Mouse (Mus musculus) embryonic facial prominence, embryonic 14.5 days (tissue): ENCODE results near the gene Wasf1. TPM values are rescaled to one million over a fixed set of nuclear protein-coding genes. Genes with fewer than 3 reads are reported as not detected.
A peak's percentile ranks its signal among the peaks of the same experiment; 100 is the strongest.

Source experiments
- ATAC-seq: fragments of 200-750 bp; cut with Nextera tagmentation; 2 replicates; pipeline ENCODE4 v1.8.0; 2017; ENCODE audit warnings: low read depth, moderate number of reproducible peaks, moderate TSS enrichment
- DNase-seq: peaks from one replicate; pipeline ENCODE4 v3.0.0-alpha.2; 2015; ENCODE audit warnings: low spot score
- H3K27ac ChIP-seq: fragments of 300-500 bp; sonication (generic); replicated peaks from 2 replicates; pipeline ENCODE4 v1.5.1; 2014; ENCODE audit warnings: low read depth, mild to moderate bottlenecking, low read length, moderate library complexity
- H3K27me3 ChIP-seq: fragments of 300-500 bp; sonication (generic); replicated peaks from 2 replicates; pipeline ENCODE4 v1.6.1; 2014; ENCODE audit warnings: low read length; ENCODE audit not compliant: control insufficient read depth, insufficient read depth
- H3K36me3 ChIP-seq: fragments of 300-500 bp; sonication (generic); 2 replicates; pipeline ENCODE4 v1.6.1; 2014; ENCODE audit warnings: low read length, mixed read lengths; ENCODE audit not compliant: control insufficient read depth, insufficient read depth
- H3K4me1 ChIP-seq: fragments of 300-500 bp; sonication (generic); 2 replicates; pipeline ENCODE4 v1.6.1; 2014; ENCODE audit warnings: antibody characterized with exemption, low read length; ENCODE audit not compliant: control insufficient read depth, insufficient read depth
- H3K4me2 ChIP-seq: fragments of 300-500 bp; sonication (generic); 2 replicates; pipeline ENCODE4 v1.6.1; 2014; ENCODE audit warnings: low read depth, mild to moderate bottlenecking, low read length, moderate library complexity, mixed read lengths
- H3K4me3 ChIP-seq: fragments of 300-500 bp; sonication (generic); 2 replicates; pipeline ENCODE4 v1.5.1; 2014; ENCODE audit warnings: low read depth, mild to moderate bottlenecking, low read length
- H3K9ac ChIP-seq: fragments of 300-500 bp; sonication (generic); 2 replicates; pipeline ENCODE4 v1.6.1; 2014; ENCODE audit warnings: low read depth, mild to moderate bottlenecking, low read length, moderate library complexity, mixed read lengths
- H3K9me3 ChIP-seq: fragments of 300-500 bp; sonication (generic); 2 replicates; pipeline ENCODE4 v1.6.1; 2016; ENCODE audit warnings: low read length; ENCODE audit not compliant: control insufficient read depth
- WGBS: fragments of 180-500 bp; shearing (Covaris S2); extraction: QIAGEN DNeasy Blood & Tissue Kit; methylation state at CpG from one replicate; pipeline ENCODE4 v1.1.7; 2014; 5-methylcytosine and 5-hydroxymethylcytosine counted together
- polyA plus RNA-seq: library from polyadenylated mRNA; unstranded; fragments of >200 nt; fragmentation: Nextera tagmentation; extraction: Ambion mirVana; gene quantifications from 2 replicates; pipeline ENCODE4 v1.2.1, GENCODE M21; 2014

Gene Wasf1
- 13.9 and 17.4 TPM in 2 replicates for polyA plus RNA-seq

DNA sequence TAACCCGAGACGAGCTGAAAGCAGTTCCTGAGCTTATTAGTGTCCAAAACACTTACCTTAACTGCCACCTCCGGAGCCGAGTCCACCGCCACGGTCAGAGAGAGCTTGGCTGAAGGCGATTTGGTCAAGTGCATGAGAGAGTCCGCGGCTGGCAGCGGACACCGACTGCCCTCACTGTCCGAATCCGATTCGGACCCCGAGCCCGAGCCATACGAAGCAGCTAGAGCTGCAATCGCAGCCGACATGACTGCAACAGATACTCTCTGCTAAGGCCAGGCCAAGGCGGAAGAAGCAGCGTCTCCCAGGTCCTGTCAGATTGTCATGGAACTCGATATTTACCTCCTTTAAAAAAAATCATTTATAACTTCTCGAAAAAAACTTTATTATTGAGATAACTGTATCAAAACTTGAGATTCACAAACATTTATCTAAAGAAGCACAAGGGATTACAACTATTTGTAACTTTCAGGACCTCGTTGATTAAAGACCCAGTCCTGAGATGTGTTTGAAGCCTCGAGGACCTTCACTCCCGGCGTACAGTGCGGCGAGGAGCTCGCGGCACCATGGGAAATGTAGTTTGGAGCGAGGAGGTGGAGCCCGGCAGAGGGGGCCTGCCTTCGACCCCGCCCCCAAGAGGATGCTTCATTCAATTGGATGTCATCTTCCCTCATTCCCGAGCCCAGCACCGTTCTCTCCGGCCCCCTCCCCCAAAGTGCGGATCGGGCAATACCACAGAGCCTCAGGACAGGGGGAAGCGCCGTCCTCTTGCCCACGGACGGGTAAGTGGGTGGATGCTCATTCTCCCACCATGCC, at the start of gene Wasf1, which contains the start of gene Cdc40:
Wasf1 (plus strand) TSS at position 645 of the 813 bp plus-strand sequence.
Cdc40 (minus strand) TSS at position 481 of the 813 bp plus-strand sequence.
- peaks cover 12% of the 10 kb centered on the region for H3K4me1 ChIP-seq
- H3K9ac ChIP-seq, result peak within 1 kb of the TSS; percentile 92
- no peaks in the 10 kb centered on the region; the same call in 1 of the 2 replicates for H3K36me3 ChIP-seq
- DNase-seq, result peak; percentile 99
- peak within 1 kb of the TSS; percentile 87 for H3K27ac ChIP-seq
- peak; percentile 98 for ATAC-seq
- H3K27me3 ChIP-seq, result no peaks in the 10 kb centered on the region
- peak within 1 kb of the TSS; percentile 90 for H3K4me3 ChIP-seq
- under 1% methylated on average over 44 of the region's 44 CpGs for WGBS
- H3K9me3 ChIP-seq, result no peaks in the 10 kb centered on the region
- H3K4me2 ChIP-seq, result peak within 1 kb of the TSS; percentile 69

- no peak overlapping the region for H3K9ac ChIP-seq
- ATAC-seq (no peak), DNase-seq (peak; percentile 22)
- no peaks in the 10 kb centered on the region for H3K9me3 ChIP-seq
- H3K4me3 ChIP-seq, result no peak overlapping the region
- no peaks in the 10 kb centered on the region for H3K27me3 ChIP-seq
- no peak overlapping the region for H3K27ac ChIP-seq
- no peak overlapping the region for H3K4me2 ChIP-seq
- WGBS, result 86% methylated on average over 5 of the region's 5 CpGs
- peaks cover 60% of the 10 kb centered on the region for H3K36me3 ChIP-seq
- no peaks in the 10 kb centered on the region for H3K4me1 ChIP-seq
Measured at GRCm38 (mm10) chr10:40840086-40840485, 43.2 kb upstream of the Wasf1 start.

GRCm38 (mm10) chr10:40843841-40844240, 39.4 kb upstream of the Wasf1 start:
- Histone ChIP-seq H3K27me3 (no peaks in the 10 kb centered on the region), H3K9ac (no peak overlapping the region), H3K9me3 (no peaks in the 10 kb centered on the region), H3K27ac (no peak overlapping the region), H3K4me2 (no peak overlapping the region), H3K4me1 (no peaks in the 10 kb centered on the region), H3K4me3 (no peak overlapping the region), H3K36me3 (peaks cover 72% of the 10 kb centered on the region)
- 71% methylated on average over 5 of the region's 5 CpGs for WGBS
- ATAC-seq (no peak), DNase-seq (no peak)

DNA sequence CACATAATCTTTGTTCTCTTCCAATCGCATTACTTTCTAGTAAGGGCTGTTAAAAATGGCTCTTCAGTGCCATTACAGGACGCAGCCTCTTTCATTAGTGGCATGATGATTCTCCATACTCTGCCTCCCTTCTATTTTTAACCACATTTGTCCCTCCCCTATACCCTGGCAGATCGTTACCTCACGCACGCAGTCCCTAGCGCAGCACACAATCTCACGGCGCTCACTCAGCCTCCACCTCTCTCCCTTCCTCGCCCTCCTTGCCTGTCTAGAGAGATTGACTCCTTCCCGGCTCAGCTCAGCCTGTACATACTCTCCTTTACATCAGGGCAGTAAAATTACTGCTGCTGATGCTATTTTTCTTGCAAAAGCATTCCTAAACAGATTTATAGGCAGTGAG, 38.7 kb upstream of the Wasf1 start:
- Histone ChIP-seq H3K9ac (peak overlapping the region; percentile 6; the same call in 1 of the 2 replicates), H3K27me3 (no peaks in the 10 kb centered on the region), H3K27ac (peak overlapping the region; percentile 21; the same call in 1 of the 2 replicates), H3K4me3 (no peak overlapping the region), H3K9me3 (no peaks in the 10 kb centered on the region), H3K36me3 (peaks cover 74% of the 10 kb centered on the region), H3K4me2 (no peak overlapping the region), H3K4me1 (no peaks in the 10 kb centered on the region)
- no peak for ATAC-seq
- no peak for DNase-seq
- 62% methylated on average over 10 of the region's 10 CpGs for WGBS

- no peak for ATAC-seq
- Histone ChIP-seq H3K36me3 (peaks cover 77% of the 10 kb centered on the region), H3K4me3 (no peak overlapping the region), H3K9me3 (no peaks in the 10 kb centered on the region), H3K27me3 (no peaks in the 10 kb centered on the region), H3K9ac (no peak overlapping the region), H3K27ac (no peak overlapping the region), H3K4me2 (no peak overlapping the region), H3K4me1 (no peaks in the 10 kb centered on the region)
- DNase-seq, result no peak
- WGBS, result 83% methylated on average over 6 of the region's 6 CpGs
Measured at GRCm38 (mm10) chr10:40845626-40846025, 37.6 kb upstream of the Wasf1 start.

DNA sequence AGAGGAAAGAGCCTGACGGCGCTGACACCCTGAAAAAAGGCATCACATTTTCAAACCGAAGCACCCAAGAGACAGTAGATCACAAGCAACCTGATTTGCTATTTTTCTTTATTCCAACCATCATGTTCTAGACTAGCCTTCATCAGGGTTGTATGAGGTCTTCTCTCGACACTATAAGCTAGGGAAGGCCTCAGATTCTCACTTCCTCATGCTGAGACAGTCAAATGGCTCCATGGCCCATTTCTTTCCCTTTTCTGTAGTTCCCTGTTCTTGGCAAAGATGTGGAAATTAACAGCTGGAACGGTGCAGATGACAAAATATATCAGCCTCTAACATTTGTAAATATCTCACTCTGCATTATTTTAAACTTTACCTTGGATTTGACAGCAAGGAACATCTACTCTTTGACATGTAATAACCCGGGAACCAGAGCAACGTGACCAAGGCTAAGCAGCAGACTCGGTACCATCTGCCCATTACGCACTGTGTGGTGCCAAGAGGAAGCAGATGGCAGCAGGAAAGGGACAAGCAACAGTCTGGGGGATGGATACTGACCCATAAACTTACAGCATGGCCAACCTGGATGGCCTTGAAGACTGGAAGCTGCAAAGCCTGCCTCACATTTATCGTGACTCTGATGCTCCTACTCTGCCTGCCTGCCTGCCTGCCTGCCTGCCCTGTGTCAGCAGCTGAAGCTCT, 36.0 kb upstream of the Wasf1 start:
- Histone ChIP-seq H3K9ac (no peak overlapping the region), H3K36me3 (peaks cover 63% of the 10 kb centered on the region), H3K4me3 (no peak overlapping the region), H3K4me2 (no peak overlapping the region), H3K9me3 (no peaks in the 10 kb centered on the region), H3K27me3 (no peaks in the 10 kb centered on the region), H3K4me1 (no peaks in the 10 kb centered on the region), H3K27ac (no peak overlapping the region)
- ATAC-seq, result no peak
- 92% methylated on average over 10 of the region's 10 CpGs for WGBS
- no peak for DNase-seq

DNA sequence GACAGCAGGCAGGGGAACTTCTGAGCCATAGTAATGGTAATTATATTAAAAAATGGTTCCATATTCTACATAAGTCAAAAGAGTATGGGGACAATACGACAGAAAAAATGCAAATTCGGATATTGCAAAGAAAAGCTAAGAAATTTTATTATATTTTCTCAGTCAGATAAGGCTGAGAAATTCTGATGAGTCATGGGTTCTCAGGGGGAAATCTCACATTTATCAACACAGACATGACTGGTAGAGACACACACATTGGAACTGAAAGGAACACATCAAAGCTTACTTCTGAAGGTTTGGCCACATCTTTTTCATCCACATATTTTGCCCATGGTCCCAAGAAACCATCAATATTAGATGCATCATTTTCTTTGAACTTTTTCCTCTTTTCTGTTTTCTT, 32.6 kb upstream of the Wasf1 start:
- no peaks in the 10 kb centered on the region for H3K9me3 ChIP-seq
- no peak for ATAC-seq
- 87% methylated on average over 2 of the region's 2 CpGs for WGBS

GRCm38 (mm10) chr10:40851138-40851537, 32.1 kb upstream of the Wasf1 start:
- Histone ChIP-seq H3K4me1 (no peaks in the 10 kb centered on the region), H3K27me3 (no peaks in the 10 kb centered on the region), H3K27ac (no peak overlapping the region), H3K9ac (no peak overlapping the region), H3K9me3 (no peaks in the 10 kb centered on the region), H3K4me3 (no peak overlapping the region), H3K4me2 (no peak overlapping the region), H3K36me3 (peaks cover 41% of the 10 kb centered on the region)
- ATAC-seq, result no peak
- no peak for DNase-seq

More for the DNA sequence above, 32.6 kb upstream of the Wasf1 start:
- no peak for DNase-seq
- no peak overlapping the region for H3K9ac ChIP-seq
- H3K4me2 ChIP-seq, result no peak overlapping the region
- peaks cover 41% of the 10 kb centered on the region for H3K36me3 ChIP-seq
- H3K4me1 ChIP-seq, result no peaks in the 10 kb centered on the region
- H3K27ac ChIP-seq, result no peak overlapping the region
- no peak overlapping the region for H3K4me3 ChIP-seq
- H3K27me3 ChIP-seq, result no peaks in the 10 kb centered on the region
